Mouse (Mus musculus) R1 (cell line): ENCODE data around the gene Gm20388.

Source experiments
- DNase-seq: peaks from one replicate; pipeline ENCODE4 v3.0.0-alpha.2; 2018; ENCODE audit warnings: low read depth, low spot score

Gene Gm20388

GRCm38 (mm10) chr8:120432438-120432837, 521.8 kb downstream of the Gm20388 start:
- no peak for DNase-seq

- DNase-seq = no peak
Measured at GRCm38 (mm10) chr8:120433143-120433542, 522.5 kb downstream of the Gm20388 start.

- peak; percentile 70 for DNase-seq
Measured at GRCm38 (mm10) chr8:120433734-120434133, 523.1 kb downstream of the Gm20388 start.

- no peak for DNase-seq
Measured at GRCm38 (mm10) chr8:120435781-120436180, 525.1 kb downstream of the Gm20388 start.

- DNase-seq = no peak
Measured at GRCm38 (mm10) chr8:120436491-120437030, 525.9 kb downstream of the Gm20388 start.

- no peak for DNase-seq
Measured at GRCm38 (mm10) chr8:120437207-120437606, 526.6 kb downstream of the Gm20388 start.

- DNase-seq = no peak
Measured at GRCm38 (mm10) chr8:120437666-120438395, 527.2 kb downstream of the Gm20388 start.

- DNase-seq = peak; percentile 38
Measured at GRCm38 (mm10) chr8:120439309-120439708, 528.7 kb downstream of the Gm20388 start.

GRCm38 (mm10) chr8:120440739-120441138, 530.1 kb downstream of the Gm20388 start:
- DNase-seq = no peak

- DNase-seq = no peak
Measured at GRCm38 (mm10) chr8:120441637-120442036, 531.0 kb downstream of the Gm20388 start.

- no peak for DNase-seq
Measured at GRCm38 (mm10) chr8:120442306-120443003, 531.8 kb downstream of the Gm20388 start.

GRCm38 (mm10) chr8:120445249-120445648, 534.6 kb downstream of the Gm20388 start:
- no peak for DNase-seq

- DNase-seq = no peak
Measured at GRCm38 (mm10) chr8:120448131-120448530, 537.5 kb downstream of the Gm20388 start.

- DNase-seq = no peak
Measured at GRCm38 (mm10) chr8:120449139-120449538, 538.5 kb downstream of the Gm20388 start.

- no peak for DNase-seq
Measured at GRCm38 (mm10) chr8:120449608-120450031, 539.0 kb downstream of the Gm20388 start.

GRCm38 (mm10) chr8:120452111-120452510, 541.5 kb downstream of the Gm20388 start:
- no peak for DNase-seq

GRCm38 (mm10) chr8:120454404-120454803, 543.8 kb downstream of the Gm20388 start:
- DNase-seq = no peak

GRCm38 (mm10) chr8:120460375-120460774, 549.7 kb downstream of the Gm20388 start:
- DNase-seq = no peak

GRCm38 (mm10) chr8:120462119-120462551, 551.5 kb downstream of the Gm20388 start:
- DNase-seq = no peak

GRCm38 (mm10) chr8:120462611-120463010, 552.0 kb downstream of the Gm20388 start:
- no peak for DNase-seq

GRCm38 (mm10) chr8:120463918-120464584, 553.4 kb downstream of the Gm20388 start:
- no peak for DNase-seq

- no peak for DNase-seq
Measured at GRCm38 (mm10) chr8:120464585-120464937, 553.9 kb downstream of the Gm20388 start.
